Mouse (Mus musculus) embryo, embryonic 11.5 days (tissue): ENCODE results near the gene Narfl.
A peak's percentile ranks its signal among the peaks of the same experiment; 100 is the strongest.

ENCODE experiments used
- DNase-seq: peaks from one replicate; pipeline ENCODE4 v3.0.0-alpha.2; 2012; ENCODE audit warnings: low read depth, low spot score

Narfl gene

GRCm38 (mm10) chr17:25762591-25762990, 11.0 kb upstream of the Narfl start:
- no peak for DNase-seq

- DNase-seq: no peak
Measured at GRCm38 (mm10) chr17:25765886-25766285, 7.7 kb upstream of the Narfl start.

GRCm38 (mm10) chr17:25769331-25769730, 4.2 kb upstream of the Narfl start:
- DNase-seq: no peak

GRCm38 (mm10) chr17:25775318-25776062, 1.9 kb downstream of the Narfl start:
- no peak for DNase-seq

GRCm38 (mm10) chr17:25777948-25778347, 4.4 kb downstream of the Narfl start:
- no peak for DNase-seq

- DNase-seq: no peak
Measured at GRCm38 (mm10) chr17:25781339-25781738, 7.8 kb downstream of the Narfl start.

GRCm38 (mm10) chr17:25783086-25783485, 9.5 kb downstream of the Narfl start:
- DNase-seq: no peak

- no peak for DNase-seq
Measured at GRCm38 (mm10) chr17:25783861-25784574, 10.4 kb downstream of the Narfl start.

GRCm38 (mm10) chr17:25785281-25785745, 11.7 kb downstream of the Narfl start, which contains the start of gene Haghl:
Gene Haghl, minus strand, starts transcription at chr17:25785673.
- DNase-seq: peak; percentile 98

GRCm38 (mm10) chr17:25786280-25786679, 12.7 kb downstream of the Narfl start, which contains the start of gene Ccdc78:
Gene Ccdc78, plus strand, starts transcription at chr17:25786580.
- DNase-seq: no peak

- DNase-seq: no peak
Measured at GRCm38 (mm10) chr17:25786781-25787504, 13.4 kb downstream of the Narfl start.

GRCm38 (mm10) chr17:25791320-25791842, 17.8 kb downstream of the Narfl start:
- DNase-seq: no peak

GRCm38 (mm10) chr17:25791843-25792527, 18.4 kb downstream of the Narfl start:
- DNase-seq: peak; percentile 69

GRCm38 (mm10) chr17:25792615-25793014, 19.0 kb downstream of the Narfl start, which contains the start of gene Fam173a:
Gene Fam173a, minus strand, starts transcription at chr17:25792901.
- peak; percentile 42 for DNase-seq

- DNase-seq: no peak
Measured at GRCm38 (mm10) chr17:25794197-25794596, 20.6 kb downstream of the Narfl start.

- DNase-seq: no peak
Measured at GRCm38 (mm10) chr17:25794998-25795397, 21.4 kb downstream of the Narfl start.

- peak; percentile 58 for DNase-seq
Measured at GRCm38 (mm10) chr17:25795609-25796092, 22.1 kb downstream of the Narfl start, which contains the start of gene AC134908.4. Gene AC134908.4, minus strand, starts transcription at chr17:25795659.

GRCm38 (mm10) chr17:25796211-25796771, 22.7 kb downstream of the Narfl start:
- DNase-seq: no peak

GRCm38 (mm10) chr17:25796951-25797369, 23.4 kb downstream of the Narfl start, which contains the start of gene Metrn:
Gene Metrn, minus strand, starts transcription at chr17:25797136.
- DNase-seq: peak; percentile 83

GRCm38 (mm10) chr17:25801029-25801428, 27.5 kb downstream of the Narfl start:
- DNase-seq: peak; percentile 56
